Mouse (Mus musculus) erythroblast, embryonic 14.5 days (primary cell): ENCODE results near the gene Ryr1.

Experiments
- GATA1 ChIP-seq: IDR thresholded peaks from 2 replicates; pipeline ENCODE4 v1.6.1; 2012; ENCODE audit warnings: low read length, inconsistent platforms, mixed read lengths
- TAL1 ChIP-seq: IDR thresholded peaks from 3 replicates; pipeline ENCODE4 v1.6.1; 2012; ENCODE audit warnings: low read length, inconsistent platforms, mixed read lengths

DNA sequence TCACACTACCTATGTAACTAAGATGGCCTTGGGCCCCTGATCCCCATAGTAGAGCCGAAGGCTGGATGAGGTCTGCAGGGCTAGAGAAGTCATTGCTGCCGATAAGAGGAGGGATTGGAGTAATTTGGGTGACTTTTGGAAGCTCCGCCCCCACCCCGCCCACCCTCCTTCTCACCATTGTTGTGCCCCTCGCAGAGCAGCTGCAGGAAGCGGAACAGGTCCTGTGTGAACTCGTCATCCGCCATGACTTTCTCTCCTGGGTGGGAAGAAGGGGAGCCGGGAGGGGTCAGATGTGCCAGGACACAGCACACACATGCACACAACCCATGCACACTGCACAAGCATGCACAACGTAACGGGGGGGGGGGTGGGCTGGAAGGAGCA, 81.3 kb downstream of the Ryr1 start:
- TF ChIP-seq GATA1 (no peak), TAL1 (no peak)
